Mouse (Mus musculus) liver, embryonic 13.5 days (tissue): ENCODE results near the gene Cops2. TPM values are rescaled to one million over a fixed set of nuclear protein-coding genes. Genes with fewer than 3 reads are reported as not detected.

Experiments
- ATAC-seq: fragments of 200-750 bp; cut with Nextera tagmentation; 2 replicates; pipeline ENCODE4 v1.8.0; 2017; ENCODE audit warnings: low read depth, mild to moderate bottlenecking, moderate number of reproducible peaks, moderate library complexity
- DNase-seq: peaks from one replicate; pipeline ENCODE4 v3.0.0; 2022
- H3K27ac ChIP-seq: fragments of 300-500 bp; sonication (generic); 2 replicates; pipeline ENCODE4 v1.5.1; 2015; ENCODE audit warnings: moderate library complexity, mild to moderate bottlenecking, inconsistent platforms
- H3K27me3 ChIP-seq: fragments of 300-500 bp; sonication (generic); 2 replicates; pipeline ENCODE4 v1.6.1; 2015; ENCODE audit warnings: mild to moderate bottlenecking, inconsistent platforms
- H3K36me3 ChIP-seq: fragments of 300-500 bp; sonication (generic); 2 replicates; pipeline ENCODE4 v1.6.1; 2015; ENCODE audit warnings: mild to moderate bottlenecking, inconsistent platforms
- H3K4me1 ChIP-seq: fragments of 300-500 bp; sonication (generic); replicated peaks from 2 replicates; pipeline ENCODE4 v1.6.1; 2015; ENCODE audit warnings: inconsistent platforms
- H3K4me2 ChIP-seq: fragments of 300-500 bp; sonication (generic); 2 replicates; pipeline ENCODE4 v1.6.1; 2015; ENCODE audit warnings: inconsistent platforms, mild to moderate bottlenecking, moderate library complexity
- H3K4me3 ChIP-seq: fragments of 300-500 bp; sonication (generic); replicated peaks from 2 replicates; pipeline ENCODE4 v1.5.1; 2015; ENCODE audit warnings: mild to moderate bottlenecking, inconsistent platforms
- H3K9ac ChIP-seq: fragments of 300-500 bp; sonication (generic); 2 replicates; pipeline ENCODE4 v1.6.1; 2015; ENCODE audit warnings: mild to moderate bottlenecking, inconsistent platforms
- H3K9me3 ChIP-seq: fragments of 300-500 bp; sonication (generic); replicated peaks from 2 replicates; pipeline ENCODE4 v1.6.1; 2016; ENCODE audit warnings: inconsistent platforms
- WGBS: fragments of 180-500 bp; shearing (Covaris S2); methylation state at CpG from one replicate; pipeline ENCODE4 v1.1.7; 2015; ENCODE audit not compliant: insufficient replicate concordance; 5-methylcytosine and 5-hydroxymethylcytosine counted together
- polyA plus RNA-seq: library from polyadenylated mRNA; unstranded; fragments of >200 nt; fragmentation: Nextera tagmentation; extraction: Ambion mirVana; gene quantifications from 2 replicates; pipeline ENCODE4 v1.2.1, GENCODE M21; 2015

Cops2 gene
- polyA plus RNA-seq: 52.7 and 68.4 TPM in 2 replicates

- Histone ChIP-seq H3K4me3 (peak within 1 kb of the TSS; percentile 97), H3K4me2 (peak within 1 kb of the TSS; percentile 65), H3K9me3 (no peaks in the 10 kb centered on the region), H3K27me3 (no peaks in the 10 kb centered on the region), H3K36me3 (no peaks in the 10 kb centered on the region), H3K9ac (peak within 1 kb of the TSS; percentile 97), H3K4me1 (peaks cover 35% of the 10 kb centered on the region), H3K27ac (peak within 1 kb of the TSS; percentile 89)
- DNase-seq (peak; percentile 92), ATAC-seq (peak; percentile 98)
- WGBS: 0% methylated on average over 53 of the region's 54 CpGs
These were observed at the start of gene Cops2, which contains the start of gene Galk2 for GRCm38 (mm10) chr2:125858521-125859280. Gene Cops2, minus strand, starts transcription at chr2:125859139. Gene Galk2, plus strand, starts transcription at chr2:125859109.

- WGBS: 64% methylated on average over 4 of the region's 4 CpGs
- Histone ChIP-seq H3K9me3 (no peaks in the 10 kb centered on the region), H3K4me1 (peaks cover 12% of the 10 kb centered on the region), H3K36me3 (no peaks in the 10 kb centered on the region), H3K4me2 (no peak overlapping the region; the same call in 1 of the 2 replicates), H3K9ac (no peak overlapping the region), H3K27me3 (no peaks in the 10 kb centered on the region), H3K27ac (peak overlapping the region; percentile 71), H3K4me3 (no peak overlapping the region)
- DNase-seq (peak; percentile 23), ATAC-seq (peak; percentile 89)
These were observed 48.8 kb upstream of the Cops2 start for GRCm38 (mm10) chr2:125907580-125908255.

- H3K36me3 ChIP-seq: no peaks in the 10 kb centered on the region
- no peak overlapping the region for H3K4me3 ChIP-seq
- H3K27ac ChIP-seq: no peak overlapping the region
- H3K9ac ChIP-seq: no peak overlapping the region
- ATAC-seq: no peak
- 86% methylated on average over 4 of the region's 4 CpGs for WGBS
- peaks cover 21% of the 10 kb centered on the region for H3K4me1 ChIP-seq
- no peaks in the 10 kb centered on the region for H3K27me3 ChIP-seq
- no peaks in the 10 kb centered on the region for H3K9me3 ChIP-seq
- no peak for DNase-seq
- H3K4me2 ChIP-seq: no peak overlapping the region
These were observed 47.6 kb upstream of the Cops2 start for GRCm38 (mm10) chr2:125906407-125907066.

GRCm38 (mm10) chr2:125901426-125901825, 42.5 kb upstream of the Cops2 start:
- DNase-seq (no peak), ATAC-seq (peak; percentile 6; the same call in 1 of the 2 replicates)
- Histone ChIP-seq H3K27me3 (no peaks in the 10 kb centered on the region), H3K9ac (peak overlapping the region; percentile 31; the same call in 1 of the 2 replicates), H3K9me3 (no peaks in the 10 kb centered on the region), H3K4me3 (no peak overlapping the region), H3K4me1 (peaks cover 25% of the 10 kb centered on the region), H3K27ac (peak overlapping the region; percentile 94), H3K36me3 (peaks cover 5% of the 10 kb centered on the region; the same call in 1 of the 2 replicates), H3K4me2 (peak overlapping the region; percentile 47)
- WGBS: 71% methylated on average over 3 of the region's 3 CpGs

GRCm38 (mm10) chr2:125900797-125901410, 42.0 kb upstream of the Cops2 start:
- H3K9me3 ChIP-seq: no peaks in the 10 kb centered on the region
- DNase-seq (peak; percentile 63), ATAC-seq (peak; percentile 100)
- WGBS: 26% methylated on average over 6 of the region's 6 CpGs
- peak overlapping the region; percentile 47 for H3K4me2 ChIP-seq
- H3K27me3 ChIP-seq: no peaks in the 10 kb centered on the region
- H3K9ac ChIP-seq: peak overlapping the region; percentile 46; the same call in 1 of the 2 replicates
- H3K4me1 ChIP-seq: peaks cover 25% of the 10 kb centered on the region
- H3K36me3 ChIP-seq: peaks cover 5% of the 10 kb centered on the region; the same call in 1 of the 2 replicates
- peak overlapping the region; percentile 94 for H3K27ac ChIP-seq
- H3K4me3 ChIP-seq: no peak overlapping the region

- Histone ChIP-seq H3K4me3 (no peak overlapping the region), H3K27ac (no peak overlapping the region), H3K4me2 (no peak overlapping the region), H3K27me3 (no peaks in the 10 kb centered on the region), H3K9ac (no peak overlapping the region), H3K4me1 (peaks cover 18% of the 10 kb centered on the region), H3K36me3 (peaks cover 5% of the 10 kb centered on the region; the same call in 1 of the 2 replicates), H3K9me3 (no peaks in the 10 kb centered on the region)
- DNase-seq: no peak
- 78% methylated on average over 3 of the region's 3 CpGs for WGBS
- ATAC-seq: no peak
These were observed 37.4 kb upstream of the Cops2 start for GRCm38 (mm10) chr2:125896355-125896754.

- 87% methylated on average over 4 of the region's 4 CpGs for WGBS
- H3K36me3 ChIP-seq: peaks cover 5% of the 10 kb centered on the region; the same call in 1 of the 2 replicates
- H3K9me3 ChIP-seq: no peaks in the 10 kb centered on the region
- ATAC-seq (no peak), DNase-seq (no peak)
- no peak overlapping the region for H3K4me2 ChIP-seq
- H3K4me1 ChIP-seq: peaks cover 5% of the 10 kb centered on the region
- H3K27ac ChIP-seq: no peak overlapping the region
- H3K4me3 ChIP-seq: no peak overlapping the region
- no peaks in the 10 kb centered on the region for H3K27me3 ChIP-seq
- H3K9ac ChIP-seq: no peak overlapping the region
These were observed 36.2 kb upstream of the Cops2 start for GRCm38 (mm10) chr2:125895099-125895498.

GRCm38 (mm10) chr2:125893096-125893495, 34.2 kb upstream of the Cops2 start:
- no peak for DNase-seq

GRCm38 (mm10) chr2:125885891-125886576, 27.1 kb upstream of the Cops2 start:
- H3K36me3 ChIP-seq: no peaks in the 10 kb centered on the region
- no peaks in the 10 kb centered on the region for H3K27me3 ChIP-seq
- DNase-seq (no peak), ATAC-seq (no peak)
- no peak overlapping the region for H3K4me2 ChIP-seq
- no peaks in the 10 kb centered on the region for H3K9me3 ChIP-seq
- H3K4me1 ChIP-seq: no peaks in the 10 kb centered on the region
- H3K4me3 ChIP-seq: no peak overlapping the region
- no peak overlapping the region for H3K27ac ChIP-seq
- H3K9ac ChIP-seq: no peak overlapping the region
- 71% methylated on average over 4 of the region's 4 CpGs for WGBS

More at GRCm38 (mm10) chr2:125893096-125893495, 34.2 kb upstream of the Cops2 start:
- Histone ChIP-seq H3K27ac (no peak overlapping the region), H3K4me2 (no peak overlapping the region), H3K4me3 (no peak overlapping the region), H3K9ac (no peak overlapping the region), H3K27me3 (no peaks in the 10 kb centered on the region), H3K4me1 (0 out of 2 replicates have a peak, but pooled peaks cover 3% of the 10 kb centered on the region), H3K9me3 (no peaks in the 10 kb centered on the region), H3K36me3 (peaks cover 5% of the 10 kb centered on the region; the same call in 1 of the 2 replicates)
- 51% methylated on average over 6 of the region's 6 CpGs for WGBS
- ATAC-seq: no peak

- ATAC-seq: no peak
- Histone ChIP-seq H3K9me3 (no peaks in the 10 kb centered on the region), H3K27me3 (no peaks in the 10 kb centered on the region), H3K36me3 (no peaks in the 10 kb centered on the region), H3K4me1 (peaks cover 24% of the 10 kb centered on the region), H3K4me3 (no peak overlapping the region), H3K9ac (no peak overlapping the region), H3K27ac (no peak overlapping the region), H3K4me2 (no peak overlapping the region)
- DNase-seq: no peak
- 70% methylated on average over 3 of the region's 3 CpGs for WGBS
These were observed 11.2 kb upstream of the Cops2 start for GRCm38 (mm10) chr2:125870159-125870558.
